Mouse (Mus musculus): ENCODE results near the gene Meis1.

DNA sequence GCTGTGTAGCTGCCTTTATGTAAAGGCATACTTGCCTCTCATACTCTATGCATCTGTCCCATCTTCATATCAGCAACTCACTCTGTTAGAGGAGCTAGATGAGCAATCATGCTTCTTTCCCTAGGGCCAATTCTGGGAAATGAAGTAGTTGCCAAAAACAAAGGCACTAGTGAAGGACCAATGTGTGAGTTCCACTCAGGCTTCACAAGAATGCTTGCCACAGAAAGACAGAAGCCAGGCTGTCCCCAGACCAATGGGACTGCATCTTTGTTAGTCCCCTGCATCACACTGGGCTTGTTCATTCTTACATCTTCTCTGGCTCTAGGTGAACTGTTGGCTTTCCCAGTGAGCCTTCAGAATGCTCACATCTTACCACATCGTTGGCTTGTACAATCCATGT, 43.7 kb downstream of the Meis1 start:
- TF ChIP-seq CTCF (IDR thresholded peaks at IDR 0.05 in 2 of 3, conservative IDR thresholded peaks at IDR 0.05 in 1 of 3; ENCODE audit: control insufficient read depth in 1 of 3, insufficient read depth in 1 of 3, low read depth in 2 of 3, low read length in 3 of 3, poor library complexity in 1 of 3, severe bottlenecking in 1 of 3) (no peak), KAT2A (conservative IDR thresholded peaks at IDR 0.05; ENCODE audit: low read depth, low read length) (no peak)
